Mouse (Mus musculus): ENCODE results near the gene Foxn3. TPM values are rescaled to one million over a fixed set of nuclear protein-coding genes. Genes with fewer than 3 reads are reported as not detected.
A peak's percentile ranks its signal among the peaks of the same experiment; 100 is the strongest.

Foxn3 gene
- polyA plus RNA-seq, 1 experiment: 35.7 TPM

DNA sequence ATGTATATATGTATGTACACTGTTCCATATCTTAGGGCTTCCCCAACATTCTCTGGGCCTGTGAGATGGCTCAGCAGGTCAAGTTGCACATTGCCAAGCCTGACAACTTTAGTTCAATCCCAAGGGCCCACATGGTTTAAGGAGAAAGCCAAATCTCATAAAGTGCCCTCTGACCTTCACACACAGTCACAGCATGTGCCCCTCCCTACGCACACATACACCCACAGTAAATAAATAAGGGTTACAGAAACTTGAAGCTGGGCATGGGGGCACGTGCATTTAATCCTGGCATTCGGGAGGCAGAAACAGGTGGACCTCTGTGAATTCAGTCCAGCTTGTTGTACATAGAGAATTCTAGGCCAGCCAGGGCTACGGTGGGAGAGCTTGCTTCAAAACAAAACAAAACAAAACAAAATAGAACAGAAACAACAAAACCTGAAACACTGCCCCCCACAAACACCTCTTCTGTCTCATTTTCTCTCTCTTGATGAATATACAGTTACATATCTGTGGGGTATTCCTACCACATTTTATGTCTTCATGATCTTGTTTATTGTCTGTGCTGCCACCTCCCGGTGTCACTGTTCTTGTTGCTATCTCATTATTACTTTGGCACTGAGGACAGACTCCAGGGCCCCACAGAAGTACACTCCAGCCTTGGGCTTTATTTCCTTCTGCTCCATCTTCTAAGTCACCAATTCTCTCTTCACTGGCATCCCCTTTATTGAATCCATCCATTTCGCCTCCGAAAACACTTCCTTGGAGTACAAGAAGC is 19.8 kb downstream of the Foxn3 start:
- TF ChIP-seq POLR2A (IDR thresholded peaks at IDR 0.05; ENCODE audit: borderline replicate concordance, extremely low read depth, insufficient read depth, insufficient read length, poor library complexity, severe bottlenecking) (no peak), CTCF (IDR thresholded peaks at IDR 0.05; ENCODE audit: borderline replicate concordance, extremely low read depth, insufficient read depth, insufficient read length) (no peak)
- no peak for DNase-seq (ENCODE audit: low read depth)

DNA sequence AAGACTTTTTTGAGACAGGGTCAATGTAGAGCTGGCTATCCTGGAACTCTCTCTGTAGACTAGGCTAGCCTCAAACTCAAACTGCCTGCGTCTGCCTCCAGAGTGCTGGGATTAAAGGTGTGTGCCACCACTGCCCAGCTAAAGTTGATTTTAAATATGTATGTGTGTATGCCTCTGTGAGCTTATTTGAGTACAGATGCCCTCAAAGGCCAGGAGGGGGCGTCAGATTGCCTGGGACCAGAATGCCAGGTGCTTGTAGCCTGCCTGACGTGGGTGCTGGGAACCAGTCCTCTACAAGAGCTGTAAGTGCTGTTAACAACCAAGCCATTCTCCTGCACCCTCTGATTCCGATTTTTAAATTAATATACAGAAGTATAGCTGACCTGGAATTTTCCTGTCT is 23.2 kb downstream of the Foxn3 start:
- DNase-seq (ENCODE audit: low read depth): no peak
- TF ChIP-seq POLR2A (IDR thresholded peaks at IDR 0.05; ENCODE audit: borderline replicate concordance, extremely low read depth, insufficient read depth, insufficient read length, poor library complexity, severe bottlenecking) (no peak), CTCF (IDR thresholded peaks at IDR 0.05; ENCODE audit: borderline replicate concordance, extremely low read depth, insufficient read depth, insufficient read length) (no peak)

DNA sequence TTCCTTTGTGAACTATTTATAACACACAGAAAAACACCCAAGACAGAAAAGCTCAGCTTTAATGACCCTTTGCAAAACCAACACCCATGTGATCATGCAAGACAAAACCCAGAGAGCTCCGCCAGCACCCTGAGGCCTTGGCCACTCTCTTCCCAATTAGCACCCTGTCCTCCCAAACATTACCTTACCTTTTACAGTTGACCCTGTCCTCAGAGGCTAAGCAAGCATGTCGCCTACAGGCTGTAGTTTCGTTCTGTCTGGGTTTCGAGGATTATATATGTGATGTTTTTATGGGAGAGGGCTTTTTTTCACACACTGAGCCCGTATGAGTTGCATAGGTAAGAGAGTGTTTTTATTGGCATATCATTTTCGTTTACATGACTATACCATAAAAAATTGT is 26.1 kb downstream of the Foxn3 start:
- no peak for TF ChIP-seq POLR2A (IDR thresholded peaks at IDR 0.05; ENCODE audit: borderline replicate concordance, extremely low read depth, insufficient read depth, insufficient read length, poor library complexity, severe bottlenecking)
- no peak for TF ChIP-seq CTCF (IDR thresholded peaks at IDR 0.05; ENCODE audit: borderline replicate concordance, extremely low read depth, insufficient read depth, insufficient read length)
- DNase-seq (ENCODE audit: low read depth): no peak

DNA sequence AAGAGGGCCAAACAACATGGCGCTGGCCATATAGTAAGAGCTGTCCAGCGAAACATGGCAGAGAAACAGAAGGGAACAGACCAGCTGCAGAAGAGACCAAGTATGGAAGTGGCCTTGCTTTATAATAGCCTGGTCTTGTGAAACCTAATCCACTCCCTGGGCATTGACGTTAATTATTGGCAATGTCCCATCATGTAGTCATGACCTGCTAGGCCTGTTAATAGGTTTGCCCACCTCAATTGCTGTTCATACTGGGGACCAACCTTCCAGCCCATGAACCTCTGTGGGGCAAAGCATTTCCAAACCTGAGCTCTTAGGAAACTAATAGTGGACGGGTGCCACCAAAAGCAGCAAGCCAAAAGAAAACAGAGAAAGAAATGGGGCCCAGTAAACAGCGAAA is 27.0 kb downstream of the Foxn3 start:
- TF ChIP-seq CTCF (IDR thresholded peaks at IDR 0.05; ENCODE audit: borderline replicate concordance, extremely low read depth, insufficient read depth, insufficient read length) (no peak), POLR2A (IDR thresholded peaks at IDR 0.05; ENCODE audit: borderline replicate concordance, extremely low read depth, insufficient read depth, insufficient read length, poor library complexity, severe bottlenecking) (no peak)
- DNase-seq (ENCODE audit: low read depth): no peak

DNA sequence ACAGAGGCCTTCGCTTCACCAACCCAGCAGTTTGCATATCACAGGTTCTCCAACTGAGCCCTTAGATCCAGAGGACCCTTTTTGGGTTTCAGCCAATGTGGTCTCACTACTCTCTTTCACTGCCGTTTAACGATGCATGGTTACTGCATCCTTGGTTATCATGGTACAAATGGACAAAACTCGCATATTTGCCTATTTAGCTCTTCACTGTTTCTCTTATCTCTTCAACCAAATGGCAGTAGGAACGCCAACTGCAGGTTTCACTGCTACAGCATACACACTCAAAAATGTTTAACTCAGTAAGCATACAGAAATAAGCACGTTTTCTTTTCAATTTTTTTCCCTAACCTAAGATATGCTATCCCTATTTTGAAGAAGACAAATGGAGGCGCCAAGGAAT is 31.0 kb downstream of the Foxn3 start:
- DNase-seq (ENCODE audit: low read depth): no peak
- no peak for TF ChIP-seq POLR2A (IDR thresholded peaks at IDR 0.05; ENCODE audit: borderline replicate concordance, extremely low read depth, insufficient read depth, insufficient read length, poor library complexity, severe bottlenecking)
- TF ChIP-seq CTCF (IDR thresholded peaks at IDR 0.05; ENCODE audit: borderline replicate concordance, extremely low read depth, insufficient read depth, insufficient read length): no peak

DNA sequence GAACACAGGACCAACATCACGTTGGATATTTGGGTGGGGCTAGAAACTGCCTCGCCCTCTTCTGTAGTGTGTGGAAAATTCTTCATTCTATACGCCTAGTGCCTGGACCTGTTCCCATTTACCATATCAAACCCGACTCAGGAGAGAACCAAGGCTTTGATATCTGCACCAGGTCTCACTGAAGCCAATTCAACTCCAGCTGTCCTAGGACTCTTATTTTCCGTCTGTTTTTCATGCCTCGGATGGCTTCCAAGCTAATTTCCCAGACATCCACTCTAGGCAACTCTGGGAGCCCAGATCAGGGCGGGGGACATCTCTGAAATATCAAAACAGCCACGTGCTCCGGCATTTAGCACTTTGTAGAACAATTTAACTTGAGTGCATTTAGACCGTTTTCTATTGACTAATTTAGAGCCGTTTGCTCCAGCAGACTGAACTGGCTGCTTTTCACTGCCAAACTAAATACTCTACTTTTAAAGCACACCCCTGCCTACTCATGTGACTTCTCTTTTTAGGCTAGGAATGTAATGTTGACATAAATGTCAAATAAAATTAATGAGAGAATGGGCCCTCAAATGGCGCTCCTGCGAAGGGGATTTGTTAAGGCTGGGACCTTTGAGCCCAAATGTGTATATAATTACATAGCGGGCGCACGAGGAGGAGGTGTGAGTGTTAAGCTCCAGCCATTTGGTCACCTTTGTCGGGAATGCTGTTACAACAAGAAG is 33.5 kb downstream of the Foxn3 start:
- TF ChIP-seq CTCF (IDR thresholded peaks at IDR 0.05; ENCODE audit: borderline replicate concordance, extremely low read depth, insufficient read depth, insufficient read length): no peak
- TF ChIP-seq POLR2A (IDR thresholded peaks at IDR 0.05; ENCODE audit: borderline replicate concordance, extremely low read depth, insufficient read depth, insufficient read length, poor library complexity, severe bottlenecking): no peak
- DNase-seq (ENCODE audit: low read depth): peak; percentile 44

DNA sequence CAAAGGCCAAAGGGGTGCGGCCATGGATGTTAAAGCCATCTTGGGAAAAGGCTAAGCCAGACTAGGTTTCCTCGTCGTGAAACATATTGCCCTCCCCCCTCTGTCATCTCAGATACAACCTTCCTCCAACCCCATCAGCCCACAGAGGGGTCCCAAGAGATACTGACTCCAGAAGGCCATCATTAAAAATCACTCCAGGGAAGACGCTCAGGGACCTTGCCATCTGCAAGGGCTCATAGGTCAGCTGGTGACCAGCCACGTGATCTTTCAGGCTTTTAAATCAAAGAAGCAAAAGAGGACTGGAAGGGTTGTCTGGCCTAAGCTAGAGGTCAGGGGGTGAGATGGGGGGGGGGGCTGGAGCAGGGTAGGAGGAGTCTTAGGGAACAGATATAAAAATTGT is 34.4 kb downstream of the Foxn3 start:
- no peak for TF ChIP-seq POLR2A (IDR thresholded peaks at IDR 0.05; ENCODE audit: borderline replicate concordance, extremely low read depth, insufficient read depth, insufficient read length, poor library complexity, severe bottlenecking)
- DNase-seq (ENCODE audit: low read depth): no peak

DNA sequence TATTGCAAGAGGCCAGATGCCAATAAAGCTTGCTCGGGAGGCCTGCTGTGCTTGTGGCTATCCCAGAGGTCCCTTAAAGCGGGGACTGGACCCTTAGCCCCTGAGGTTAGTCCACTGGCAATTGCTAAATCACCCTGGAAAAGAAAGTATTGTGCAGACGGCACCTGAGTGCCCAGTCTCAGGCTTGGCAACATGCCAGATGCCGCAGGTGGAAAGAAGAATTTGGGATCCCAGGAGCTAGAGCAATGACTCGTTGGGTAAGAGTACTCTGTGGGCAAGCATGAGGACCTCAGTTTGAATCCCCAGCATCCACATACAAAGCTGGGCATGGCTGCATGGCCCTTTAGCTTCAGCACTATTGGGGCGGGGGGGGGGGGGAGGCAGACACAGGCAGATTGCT is 35.9 kb downstream of the Foxn3 start:
- TF ChIP-seq POLR2A (IDR thresholded peaks at IDR 0.05; ENCODE audit: borderline replicate concordance, extremely low read depth, insufficient read depth, insufficient read length, poor library complexity, severe bottlenecking) (no peak), CTCF (IDR thresholded peaks at IDR 0.05; ENCODE audit: borderline replicate concordance, extremely low read depth, insufficient read depth, insufficient read length) (no peak)
- no peak for DNase-seq (ENCODE audit: low read depth)

DNA sequence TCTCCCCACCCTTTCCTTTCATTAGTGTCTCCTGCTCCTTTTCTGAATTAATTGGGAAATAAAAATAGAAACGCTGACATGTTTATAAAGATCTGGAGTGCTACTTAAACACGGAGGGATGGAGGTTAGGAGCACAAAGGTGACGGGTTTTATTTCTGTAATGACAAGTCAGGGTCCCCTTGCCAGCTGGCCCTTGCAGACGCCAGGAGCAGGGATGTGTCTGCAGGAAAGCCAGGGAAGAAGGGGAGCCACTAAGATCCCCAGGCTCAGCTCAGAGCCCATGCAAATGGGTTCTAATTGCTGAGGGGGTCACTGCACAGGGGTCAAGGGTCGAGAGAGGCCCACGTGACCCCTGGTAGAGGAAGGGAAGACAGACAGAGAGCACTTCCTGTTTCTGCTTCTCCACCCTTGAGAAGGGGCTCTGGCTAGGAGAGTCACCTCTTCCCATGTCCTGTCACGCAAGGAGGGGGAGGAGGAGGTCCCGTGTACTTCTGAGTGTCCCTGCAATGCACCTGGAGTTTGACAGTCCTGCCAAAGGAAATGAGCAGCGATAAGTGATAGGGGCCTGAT is 36.7 kb downstream of the Foxn3 start:
- TF ChIP-seq CTCF (IDR thresholded peaks at IDR 0.05; ENCODE audit: borderline replicate concordance, extremely low read depth, insufficient read depth, insufficient read length): no peak
- no peak for TF ChIP-seq POLR2A (IDR thresholded peaks at IDR 0.05; ENCODE audit: borderline replicate concordance, extremely low read depth, insufficient read depth, insufficient read length, poor library complexity, severe bottlenecking)
- peak; percentile 35 for DNase-seq (ENCODE audit: low read depth)

DNA sequence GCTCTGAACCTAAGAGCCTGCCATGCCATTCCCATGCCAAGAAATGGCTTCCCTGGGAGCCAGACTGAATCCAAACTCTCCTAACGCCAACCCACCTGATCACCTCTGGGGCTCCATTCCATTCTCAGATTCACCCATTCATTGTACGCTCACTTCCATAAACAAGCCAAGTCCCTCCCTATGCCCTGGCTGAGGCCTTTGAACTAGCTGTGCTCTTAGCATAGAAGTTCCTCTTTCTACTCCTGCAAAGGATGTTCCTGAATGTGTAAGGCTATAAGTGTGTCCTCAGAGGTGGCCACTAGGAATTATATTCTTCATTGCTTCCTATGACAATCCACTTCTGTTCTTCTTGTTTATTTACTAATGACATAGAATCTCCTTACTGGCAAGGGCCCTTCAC is 40.5 kb downstream of the Foxn3 start:
- TF ChIP-seq CTCF (IDR thresholded peaks at IDR 0.05; ENCODE audit: borderline replicate concordance, extremely low read depth, insufficient read depth, insufficient read length): no peak
- no peak for TF ChIP-seq POLR2A (IDR thresholded peaks at IDR 0.05; ENCODE audit: borderline replicate concordance, extremely low read depth, insufficient read depth, insufficient read length, poor library complexity, severe bottlenecking)
- DNase-seq (ENCODE audit: low read depth): no peak

DNA sequence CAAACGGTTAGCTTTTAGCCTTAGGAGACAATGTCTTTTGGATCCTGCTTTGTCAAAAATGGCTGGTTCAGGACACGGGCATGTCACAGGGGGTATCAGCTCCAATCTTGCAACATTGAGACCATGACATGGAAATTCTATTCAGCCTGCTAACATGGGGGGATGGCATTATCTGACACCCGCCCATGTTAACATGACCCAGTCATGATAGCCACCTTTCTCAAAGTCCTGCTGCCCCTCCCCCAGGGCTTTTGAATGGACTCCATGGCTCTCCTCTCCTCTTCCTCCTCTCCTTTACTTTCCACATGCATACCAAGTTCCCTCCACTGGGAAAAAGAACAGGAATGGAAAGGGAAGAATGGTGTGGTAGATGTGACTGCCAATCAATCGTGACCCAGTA is 43.5 kb downstream of the Foxn3 start:
- no peak for DNase-seq (ENCODE audit: low read depth)
- TF ChIP-seq POLR2A (IDR thresholded peaks at IDR 0.05; ENCODE audit: borderline replicate concordance, extremely low read depth, insufficient read depth, insufficient read length, poor library complexity, severe bottlenecking): no peak
- TF ChIP-seq CTCF (IDR thresholded peaks at IDR 0.05; ENCODE audit: borderline replicate concordance, extremely low read depth, insufficient read depth, insufficient read length): no peak
